Mouse (Mus musculus) liver, adult 2 months (tissue): ENCODE data around the gene Kmt2b.

Source experiments
- CTCF ChIP-seq: fragments of 200-500 bp; IDR thresholded peaks from 2 replicates; pipeline ENCODE4 v1.5.1; 2011; ENCODE audit warnings: low read depth, low read length, control low read depth
- POLR2A ChIP-seq: fragments of 200-500 bp; IDR thresholded peaks from 2 replicates; pipeline ENCODE4 v1.6.1; 2011; ENCODE audit warnings: low read length, control low read depth; ENCODE audit not compliant: insufficient read depth; ENCODE audit errors: extremely low read depth

- TF ChIP-seq CTCF (no peak), POLR2A (no peak)
Observed at GRCm38 (mm10) chr7:30600651-30601050, 12.1 kb upstream of the Kmt2b start.
